Mouse (Mus musculus) heart, embryonic 16.5 days (tissue): ENCODE results near the gene Hjurp. TPM values are rescaled to one million over a fixed set of nuclear protein-coding genes. Genes with fewer than 3 reads are reported as not detected.

Source experiments
- ATAC-seq: fragments of 200-750 bp; cut with Nextera tagmentation; replicated peaks from 2 replicates; pipeline ENCODE4 v1.8.0; 2017; ENCODE audit warnings: moderate number of reproducible peaks; ENCODE audit not compliant: insufficient read depth, low FRiP score; ENCODE audit errors: extremely low read depth
- H3K27ac ChIP-seq: fragments of 300-500 bp; sonication (generic); 2 replicates; pipeline ENCODE4 v1.5.1; 2014; ENCODE audit warnings: mild to moderate bottlenecking, low read length, control low read depth, moderate library complexity
- H3K27me3 ChIP-seq: fragments of 300-500 bp; sonication (generic); 2 replicates; pipeline ENCODE4 v1.6.1; 2014; ENCODE audit warnings: low read length, mixed read lengths; ENCODE audit not compliant: control insufficient read depth, insufficient read depth
- H3K36me3 ChIP-seq: fragments of 300-500 bp; sonication (generic); 2 replicates; pipeline ENCODE4 v1.6.1; 2014; ENCODE audit not compliant: control insufficient read depth, insufficient read depth
- H3K4me1 ChIP-seq: fragments of 300-500 bp; sonication (generic); 2 replicates; pipeline ENCODE4 v1.6.1; 2014; ENCODE audit warnings: low read length, mixed read lengths; ENCODE audit not compliant: control insufficient read depth, insufficient read depth
- H3K4me2 ChIP-seq: fragments of 300-500 bp; sonication (generic); 2 replicates; pipeline ENCODE4 v1.6.1; 2014; ENCODE audit warnings: low read depth, mild to moderate bottlenecking, control low read depth, low read length
- H3K4me3 ChIP-seq: fragments of 300-500 bp; sonication (generic); 2 replicates; pipeline ENCODE4 v1.5.1; 2014; ENCODE audit warnings: mild to moderate bottlenecking, control low read depth, low read length
- H3K9ac ChIP-seq: fragments of 300-500 bp; sonication (generic); 2 replicates; pipeline ENCODE4 v1.6.1; 2014; ENCODE audit warnings: low read length, control low read depth
- H3K9me3 ChIP-seq: fragments of 300-500 bp; sonication (generic); replicated peaks from 2 replicates; pipeline ENCODE4 v1.6.1; 2016; ENCODE audit warnings: low read length; ENCODE audit not compliant: control insufficient read depth
- WGBS: fragments of 180-500 bp; shearing (Covaris S2); extraction: QIAGEN DNeasy Blood & Tissue Kit; methylation state at CpG from one replicate; pipeline ENCODE4 v1.1.7; 2014; 5-methylcytosine and 5-hydroxymethylcytosine counted together
- polyA plus RNA-seq: library from polyadenylated mRNA; unstranded; fragments of >200 nt; fragmentation: Nextera tagmentation; extraction: Ambion mirVana; gene quantifications from 2 replicates; pipeline ENCODE4 v1.2.1, GENCODE M21; 2015

The Hjurp gene
- polyA plus RNA-seq, 1 experiment from 2014 or later = 108 TPM

DNA sequence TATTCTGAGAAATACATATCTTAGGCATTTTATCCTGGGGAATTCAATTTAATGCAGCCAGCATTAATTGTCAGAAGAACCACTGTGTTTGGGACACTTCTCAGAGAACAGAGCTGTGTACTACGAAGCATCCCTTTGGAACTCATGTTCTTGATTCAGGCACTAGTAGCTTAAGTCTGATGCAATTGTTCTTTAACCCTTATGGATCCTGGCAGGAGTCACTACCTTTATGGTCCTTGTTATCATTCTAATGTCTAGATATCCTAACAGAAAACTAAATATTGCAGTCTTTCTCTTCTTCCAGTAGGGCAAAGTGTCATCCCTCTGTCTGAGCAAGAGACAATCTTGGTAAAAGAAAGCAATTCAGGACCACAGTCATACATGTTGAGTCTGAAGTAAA lies 64.4 kb downstream of the Hjurp start:
- no peak for ATAC-seq
- H3K9me3 ChIP-seq = peaks cover 59% of the 10 kb centered on the region
- H3K9ac ChIP-seq = no peak overlapping the region
- H3K27me3 ChIP-seq = no peaks in the 10 kb centered on the region
- 68% methylated on average over 1 of the region's 1 CpGs for WGBS
- no peak overlapping the region for H3K4me2 ChIP-seq
- no peaks in the 10 kb centered on the region for H3K36me3 ChIP-seq
- H3K4me1 ChIP-seq = no peaks in the 10 kb centered on the region
- no peak overlapping the region for H3K27ac ChIP-seq
- no peak overlapping the region for H3K4me3 ChIP-seq

Other genes with a start within 250 kb of the Hjurp start
- gene Ugt1a10, start 222.2 kb downstream of the Hjurp start, polyA plus RNA-seq = not detected in 2 replicates
- gene Ugt1a9, start 206.8 kb downstream of the Hjurp start, polyA plus RNA-seq = not detected in 2 replicates
- not detected in 2 replicates for gene Ugt1a8, start 189.8 kb downstream of the Hjurp start, polyA plus RNA-seq
- 1.1 and 2.3 TPM in 2 replicates for gene Ugt1a7c, start 182.6 kb downstream of the Hjurp start, polyA plus RNA-seq
- gene Ugt1a6b, start 174.4 kb downstream of the Hjurp start, polyA plus RNA-seq = 0.11 and 0.29 TPM in 2 replicates
- gene Ugt1a6a, start 142.8 kb downstream of the Hjurp start, polyA plus RNA-seq = 0.71 and 0.83 TPM in 2 replicates
- not detected in 2 replicates for gene Ugt1a5, start 111.6 kb downstream of the Hjurp start, polyA plus RNA-seq
- not detected in 2 replicates for gene Ugt1a2, start 77.0 kb downstream of the Hjurp start, polyA plus RNA-seq
- 2.8 and 3.1 TPM in 2 replicates for gene Dnajb3, start 71.9 kb downstream of the Hjurp start, polyA plus RNA-seq
- 0.14 TPM in 1 of 2 replicates, not detected in the other for gene Ugt1a1, start 65.7 kb downstream of the Hjurp start, polyA plus RNA-seq
- gene Mroh2a, start 50.6 kb downstream of the Hjurp start, polyA plus RNA-seq = 0.60 and 0.85 TPM in 2 replicates
- gene Trpm8, start within 50 bp of the Hjurp start, polyA plus RNA-seq = not detected in 2 replicates
- gene Spp2, start 129.3 kb upstream of the Hjurp start, polyA plus RNA-seq = 0.29 and 0.56 TPM in 2 replicates
- 0.09 and 0.24 TPM in 2 replicates for gene Glrp1, start 232.4 kb upstream of the Hjurp start, polyA plus RNA-seq